Mouse (Mus musculus) MEL (cell line): Measurements from ENCODE around the gene Apbb1ip. TPM values are rescaled to one million over a fixed set of nuclear protein-coding genes. Genes with fewer than 3 reads are reported as not detected.

ENCODE experiments used
- DNase-seq: peaks from one replicate; pipeline ENCODE4 v3.0.0; 2011; ENCODE audit warnings: low read depth, low spot score
- H3K27ac ChIP-seq: 2 replicates; pipeline ENCODE4 v1.5.1; 2012; ENCODE audit warnings: low read depth, mild to moderate bottlenecking, control low read depth, low read length, moderate library complexity; ENCODE audit not compliant: control insufficient read depth
- H3K27me3 ChIP-seq, 2 experiments: fragments of 150-350 bp in 1 of 2; sonication (generic) in 1 of 2; 2 replicates each; pipeline ENCODE4 v1.6.1; 2012; ENCODE audit warnings: low read length in 2 of 2, mild to moderate bottlenecking in 2 of 2, improper control_type of control experiment in 1 of 2, moderate library complexity in 1 of 2; ENCODE audit not compliant: insufficient read depth in 2 of 2, control insufficient read depth in 1 of 2
- H3K36me3 ChIP-seq, 2 experiments: 2 replicates each; pipeline ENCODE4 v1.6.1; 2012 to 2014; ENCODE audit warnings: low read length in 2 of 2, improper control_type of control experiment in 1 of 2, inconsistent platforms in 1 of 2, mild to moderate bottlenecking in 1 of 2; ENCODE audit not compliant: insufficient read depth in 2 of 2, control insufficient read depth in 1 of 2
- H3K4me1 ChIP-seq, 2 experiments: fragments of 150-350 bp in 1 of 2; sonication (generic) in 1 of 2; 2 replicates each; pipeline ENCODE4 v1.6.1; 2012; ENCODE audit warnings: low read length in 2 of 2, improper control_type of control experiment in 1 of 2, mild to moderate bottlenecking in 1 of 2; ENCODE audit not compliant: insufficient read depth in 2 of 2, control insufficient read depth in 1 of 2
- H3K4me3 ChIP-seq, 2 experiments: fragments of 150-350 bp in 1 of 2; sonication (generic) in 1 of 2; 2 replicates each; pipeline ENCODE4 v1.5.1; 2012; ENCODE audit warnings: low read depth in 2 of 2, low read length in 2 of 2, mild to moderate bottlenecking in 2 of 2, moderate library complexity in 2 of 2, control low read depth in 1 of 2, improper control_type of control experiment in 1 of 2; ENCODE audit not compliant: control insufficient read depth in 1 of 2, insufficient read depth in 1 of 2
- H3K79me2 ChIP-seq: 2 replicates; pipeline ENCODE4 v1.6.1; 2012; ENCODE audit warnings: mild to moderate bottlenecking, low read length, moderate library complexity; ENCODE audit not compliant: control insufficient read depth, poor library complexity, insufficient read depth
- H3K9ac ChIP-seq: 2 replicates; pipeline ENCODE4 v1.6.1; 2012; ENCODE audit warnings: low read depth, mild to moderate bottlenecking, control low read depth, low read length, moderate library complexity; ENCODE audit not compliant: control insufficient read depth, poor library complexity, severe bottlenecking
- H3K9me3 ChIP-seq: fragments of 150-350 bp; sonication (generic); replicated peaks from 2 replicates; pipeline ENCODE4 v1.6.1; 2012; ENCODE audit warnings: mild to moderate bottlenecking, low read length, improper control_type of control experiment, moderate library complexity; ENCODE audit not compliant: insufficient read depth
- CTCF ChIP-seq, 3 experiments: IDR thresholded peaks in 2 of 3; conservative IDR thresholded peaks in 1 of 3; 2 replicates each; pipeline ENCODE4 v1.5.1; 2011 to 2012; ENCODE audit warnings: low read length in 3 of 3, low read depth in 2 of 3, mild to moderate bottlenecking in 2 of 3, improper control_type of control experiment in 1 of 3, inconsistent platforms in 1 of 3, mixed read lengths in 1 of 3, moderate library complexity in 1 of 3; ENCODE audit not compliant: control insufficient read depth in 1 of 3, insufficient read depth in 1 of 3, poor library complexity in 1 of 3, severe bottlenecking in 1 of 3
- EP300 ChIP-seq, 2 experiments: IDR thresholded peaks; 2 replicates each; pipeline ENCODE4 v1.6.1; 2011; ENCODE audit warnings: improper control_type of control experiment in 2 of 2, low read length in 2 of 2, low read depth in 1 of 2, mild to moderate bottlenecking in 1 of 2
- ETS1 ChIP-seq: IDR thresholded peaks from 2 replicates; pipeline ENCODE4 v1.6.1; 2012; ENCODE audit warnings: low read depth, mild to moderate bottlenecking, inconsistent platforms, low read length, improper control_type of control experiment, moderate library complexity
- GABPA ChIP-seq: IDR thresholded peaks from 2 replicates; pipeline ENCODE4 v1.6.1; 2012; ENCODE audit warnings: low read depth, mild to moderate bottlenecking, inconsistent platforms, low read length, improper control_type of control experiment, moderate library complexity
- HCFC1 ChIP-seq: IDR thresholded peaks from 2 replicates; pipeline ENCODE4 v1.6.1; 2012; ENCODE audit warnings: low read depth, mild to moderate bottlenecking, inconsistent platforms, low read length, improper control_type of control experiment, moderate library complexity
- JUND ChIP-seq: IDR thresholded peaks from 2 replicates; pipeline ENCODE4 v1.6.1; 2011; ENCODE audit warnings: low read depth, mild to moderate bottlenecking, improper control_type of control experiment, low read length
- KAT2A ChIP-seq: conservative IDR thresholded peaks from 2 replicates; pipeline ENCODE4 v1.6.1; 2012; ENCODE audit warnings: low read depth, low read length, improper control_type of control experiment, inconsistent platforms
- MAFK ChIP-seq: IDR thresholded peaks from 2 replicates; pipeline ENCODE4 v1.6.1; 2011; ENCODE audit warnings: low read depth, mild to moderate bottlenecking, low read length, improper control_type of control experiment, borderline replicate concordance
- MAX ChIP-seq: IDR thresholded peaks from 2 replicates; pipeline ENCODE4 v1.6.1; 2011; ENCODE audit warnings: low read length, improper control_type of control experiment
- MYC ChIP-seq: IDR thresholded peaks from 2 replicates; pipeline ENCODE4 v1.6.1; 2011; ENCODE audit warnings: low read depth, mild to moderate bottlenecking, low read length, improper control_type of control experiment, moderate library complexity
- NRF1 ChIP-seq: IDR thresholded peaks from 2 replicates; pipeline ENCODE4 v1.6.1; 2014; ENCODE audit warnings: low read depth, mild to moderate bottlenecking, inconsistent platforms, low read length, improper control_type of control experiment, moderate library complexity; ENCODE audit not compliant: poor library complexity, insufficient read depth, severe bottlenecking
- POLR2A ChIP-seq, 2 experiments: IDR thresholded peaks; 2 replicates each; pipeline ENCODE4 v1.6.1; 2011 to 2012; ENCODE audit warnings: low read length in 2 of 2, mild to moderate bottlenecking in 2 of 2, control low read depth in 1 of 2, improper control_type of control experiment in 1 of 2, low read depth in 1 of 2, moderate library complexity in 1 of 2; ENCODE audit not compliant: control insufficient read depth in 1 of 2, insufficient read depth in 1 of 2, poor library complexity in 1 of 2
- POLR2AphosphoS2 ChIP-seq: IDR thresholded peaks from 2 replicates; pipeline ENCODE4 v1.6.1; 2011; ENCODE audit warnings: low read length, improper control_type of control experiment
- POLR2AphosphoS5 ChIP-seq: IDR thresholded peaks from 2 replicates; pipeline ENCODE4 v1.6.1; 2012; ENCODE audit warnings: low read depth, borderline replicate concordance, mild to moderate bottlenecking, inconsistent platforms, low read length, moderate library complexity, mixed read lengths
- RCOR1 ChIP-seq: IDR thresholded peaks from 2 replicates; pipeline ENCODE4 v1.6.1; 2012; ENCODE audit warnings: low read depth, mild to moderate bottlenecking, inconsistent platforms, low read length, improper control_type of control experiment
- SIN3A ChIP-seq: IDR thresholded peaks from 2 replicates; pipeline ENCODE4 v1.6.1; 2012; ENCODE audit warnings: low read length, improper control_type of control experiment, inconsistent platforms
- SMC3 ChIP-seq: IDR thresholded peaks from 2 replicates; pipeline ENCODE4 v1.6.1; 2011; ENCODE audit warnings: low read depth, low read length, improper control_type of control experiment
- TAL1 ChIP-seq: IDR thresholded peaks from 2 replicates; pipeline ENCODE4 v1.6.1; 2012; ENCODE audit warnings: mild to moderate bottlenecking, inconsistent platforms, low read length, moderate library complexity, mixed read lengths
- TBP ChIP-seq: IDR thresholded peaks from 2 replicates; pipeline ENCODE4 v1.8.0; 2011; ENCODE audit warnings: low read depth, low read length, improper control_type of control experiment
- UBTF ChIP-seq: IDR thresholded peaks from 2 replicates; pipeline ENCODE4 v1.6.1; 2012; ENCODE audit warnings: low read depth, mild to moderate bottlenecking, inconsistent platforms, low read length, improper control_type of control experiment, moderate library complexity, borderline replicate concordance; ENCODE audit not compliant: insufficient read depth
- USF2 ChIP-seq, 2 experiments: IDR thresholded peaks; 2 replicates each; pipeline ENCODE4 v1.6.1; 2011 to 2012; ENCODE audit warnings: improper control_type of control experiment in 2 of 2, low read length in 2 of 2, borderline replicate concordance in 1 of 2, inconsistent platforms in 1 of 2, low read depth in 1 of 2, mild to moderate bottlenecking in 1 of 2; ENCODE audit not compliant: insufficient read depth in 1 of 2
- ZC3H11A ChIP-seq: IDR thresholded peaks from 2 replicates; pipeline ENCODE4 v1.6.1; 2012; ENCODE audit warnings: low read depth, mild to moderate bottlenecking, inconsistent platforms, low read length, improper control_type of control experiment
- ZKSCAN1 ChIP-seq: IDR thresholded peaks from 2 replicates; pipeline ENCODE4 v1.6.1; 2012; ENCODE audit warnings: low read depth, mild to moderate bottlenecking, inconsistent platforms, low read length, improper control_type of control experiment, moderate library complexity
- ZNF384 ChIP-seq: IDR thresholded peaks from 2 replicates; pipeline ENCODE4 v1.6.1; 2012; ENCODE audit warnings: low read depth, mild to moderate bottlenecking, inconsistent platforms, low read length, improper control_type of control experiment
- polyA plus RNA-seq, 2 experiments: library from polyadenylated mRNA; stranded (reverse) in 1 of 2; unstranded in 1 of 2; fragments of >175 nt in 1 of 2; fragments of >200 nt in 1 of 2; gene quantifications; 2 replicates each; pipeline versions ENCODE4 v1.2.1 to v1.2.4; 2012; ENCODE audit warnings: low replicate concordance in 2 of 2, low read depth in 1 of 2; ENCODE audit not compliant: insufficient read length in 2 of 2, insufficient read depth in 1 of 2, missing spikeins in 1 of 2
- total RNA-seq: library from RNA; depleted of rRNA; stranded (reverse); fragments of 300-350 nt; gene quantifications from 2 replicates; pipeline ENCODE4 v1.2.3, GENCODE M21; 2012

Gene Apbb1ip
- total and polyA plus RNA-seq, 3 experiments, result 7.4 to 60.7 TPM; not detected in 1

GRCm38 (mm10) chr2:22744876-22745275 is 29.0 kb upstream of the Apbb1ip start:
- peaks cover 0 to 5% of the 10 kb centered on the region in 2 experiments; a peak in 1 of 4 replicates for H3K4me1 ChIP-seq
- H3K36me3 ChIP-seq, result peaks cover 0 to 16% of the 10 kb centered on the region in 2 experiments; a peak in 2 of 4 replicates
- no peak overlapping the region for H3K4me3 ChIP-seq
- no peak for TF ChIP-seq GABPA
- H3K27ac ChIP-seq, result no peak overlapping the region
- H3K9ac ChIP-seq, result no peak overlapping the region
- no peaks in the 10 kb centered on the region for H3K27me3 ChIP-seq
- no peaks in the 10 kb centered on the region for H3K79me2 ChIP-seq
- DNase-seq, result peak; percentile 42
- H3K9me3 ChIP-seq, result no peaks in the 10 kb centered on the region

- Histone ChIP-seq H3K36me3 (peaks cover 0 to 16% of the 10 kb centered on the region in 2 experiments; a peak in 2 of 4 replicates), H3K79me2 (no peaks in the 10 kb centered on the region), H3K27ac (no peak overlapping the region), H3K4me1 (peaks cover 1 to 5% of the 10 kb centered on the region in 2 experiments; a peak in 3 of 4 replicates), H3K27me3 (no peaks in the 10 kb centered on the region), H3K9me3 (no peaks in the 10 kb centered on the region), H3K9ac (no peak overlapping the region), H3K4me3 (no peak overlapping the region)
- TF ChIP-seq ZC3H11A (no peak), MYC (no peak), EP300 (IDR thresholded peaks at IDR 0.05; ENCODE audit: low read depth in 1 of 2, low read length in 2 of 2) (peak; percentile 26 to 64; a peak in 3 of 4 replicates), ZNF384 (peak; percentile 97), HCFC1 (0 out of 2 replicates have a peak, but pooled peaks have one; percentile 13), SIN3A (peak; percentile 45), MAFK (peak; percentile 67; the same call in 1 of the 2 replicates), ETS1 (peak; percentile 68)
- peak; percentile 76 for DNase-seq
Observed at GRCm38 (mm10) chr2:22746785-22747184, 27.1 kb upstream of the Apbb1ip start.

- TF ChIP-seq TAL1 (no peak), RCOR1 (no peak), JUND (no peak), SMC3 (no peak), UBTF (no peak), USF2 (IDR thresholded peaks at IDR 0.05; ENCODE audit: borderline replicate concordance in 1 of 2, insufficient read depth in 1 of 2, low read depth in 1 of 2, low read length in 2 of 2) (no peak), ZC3H11A (no peak), POLR2A (IDR thresholded peaks at IDR 0.05; ENCODE audit: control insufficient read depth in 1 of 2, insufficient read depth in 1 of 2, low read depth in 1 of 2, low read length in 2 of 2, poor library complexity in 1 of 2) (no peak), MYC (no peak), KAT2A (no peak), ETS1 (no peak), POLR2AphosphoS5 (no peak), POLR2AphosphoS2 (no peak), MAX (no peak), CTCF (IDR thresholded peaks at IDR 0.05 in 2 of 3, conservative IDR thresholded peaks at IDR 0.05 in 1 of 3; ENCODE audit: control insufficient read depth in 1 of 3, insufficient read depth in 1 of 3, low read depth in 2 of 3, low read length in 3 of 3, poor library complexity in 1 of 3, severe bottlenecking in 1 of 3) (no peak), EP300 (IDR thresholded peaks at IDR 0.05; ENCODE audit: low read depth in 1 of 2, low read length in 2 of 2) (no peak), TBP (no peak), ZKSCAN1 (no peak), MAFK (no peak), NRF1 (no peak)
- H3K27ac ChIP-seq, result peak overlapping the region; percentile 5; the same call in 1 of the 2 replicates
- DNase-seq, result peak; percentile 41
- peak overlapping the region; percentile 2; the same call in 1 of the 2 replicates for H3K9ac ChIP-seq
- no peaks in the 10 kb centered on the region for H3K79me2 ChIP-seq
- peaks cover 3 to 5% of the 10 kb centered on the region in 2 experiments; a peak in 3 of 4 replicates for H3K4me1 ChIP-seq
- no peaks in the 10 kb centered on the region for H3K27me3 ChIP-seq
- no peaks in the 10 kb centered on the region for H3K9me3 ChIP-seq
- peaks cover 0 to 21% of the 10 kb centered on the region in 2 experiments; a peak in 2 of 4 replicates for H3K36me3 ChIP-seq
- H3K4me3 ChIP-seq, result peak overlapping the region; percentile 25 to 32
Observed at GRCm38 (mm10) chr2:22747941-22748340, 26.0 kb upstream of the Apbb1ip start.
